Mouse (Mus musculus) ovary, adult 18-20 months (tissue): ENCODE data around the gene Klk9.

Experiments used
- DNase-seq: peaks from one replicate; pipeline ENCODE4 v3.0.0; 2022; ENCODE audit warnings: low spot score, mixed read lengths

Klk9 gene

DNA sequence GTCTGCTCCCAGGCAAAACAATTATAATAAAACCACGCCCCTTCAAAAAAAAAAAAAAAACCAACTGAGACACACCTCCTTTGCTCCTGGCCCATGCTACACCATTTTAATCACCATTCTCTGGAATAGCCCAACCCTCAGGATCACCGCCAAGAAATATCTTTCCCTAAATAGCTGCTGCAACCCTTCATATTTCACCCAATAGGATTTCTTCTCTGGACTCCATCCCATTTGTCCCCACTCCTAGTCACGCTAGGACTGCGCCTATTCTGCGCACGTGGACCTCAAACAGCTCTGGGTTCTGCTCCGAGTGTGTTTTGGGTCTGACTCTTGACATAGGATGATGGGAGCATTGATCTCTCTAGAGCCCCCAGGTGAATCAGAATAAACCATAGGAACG, 4.7 kb downstream of the Klk9 start:
- DNase-seq = no peak

DNA sequence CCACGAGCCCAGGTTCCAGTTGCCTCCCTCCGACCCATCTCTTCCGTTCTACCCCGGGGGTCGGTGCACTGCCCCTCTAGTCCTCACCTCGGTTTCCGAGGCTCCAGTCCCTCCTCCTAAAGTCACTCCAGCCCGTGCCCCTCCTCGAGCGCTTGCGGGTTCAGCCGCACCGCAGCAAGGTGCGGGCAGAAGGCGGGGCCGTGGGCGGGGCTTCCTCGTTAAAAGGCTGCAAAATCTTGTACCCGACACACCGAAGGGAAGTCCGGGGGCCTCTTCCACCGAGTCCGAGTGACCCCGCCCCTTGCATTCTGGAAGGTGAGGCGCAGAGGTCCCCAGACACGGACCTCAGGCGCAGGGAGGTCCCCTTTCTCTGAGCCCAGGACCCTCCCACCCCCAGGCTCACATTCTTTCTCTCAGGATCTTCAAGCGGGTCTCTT, 5.7 kb downstream of the Klk9 start, which contains the start of gene Klk8:
Gene Klk8, plus strand, starts transcription at position 245 of the 437 bp plus-strand sequence.
- DNase-seq = no peak

DNA sequence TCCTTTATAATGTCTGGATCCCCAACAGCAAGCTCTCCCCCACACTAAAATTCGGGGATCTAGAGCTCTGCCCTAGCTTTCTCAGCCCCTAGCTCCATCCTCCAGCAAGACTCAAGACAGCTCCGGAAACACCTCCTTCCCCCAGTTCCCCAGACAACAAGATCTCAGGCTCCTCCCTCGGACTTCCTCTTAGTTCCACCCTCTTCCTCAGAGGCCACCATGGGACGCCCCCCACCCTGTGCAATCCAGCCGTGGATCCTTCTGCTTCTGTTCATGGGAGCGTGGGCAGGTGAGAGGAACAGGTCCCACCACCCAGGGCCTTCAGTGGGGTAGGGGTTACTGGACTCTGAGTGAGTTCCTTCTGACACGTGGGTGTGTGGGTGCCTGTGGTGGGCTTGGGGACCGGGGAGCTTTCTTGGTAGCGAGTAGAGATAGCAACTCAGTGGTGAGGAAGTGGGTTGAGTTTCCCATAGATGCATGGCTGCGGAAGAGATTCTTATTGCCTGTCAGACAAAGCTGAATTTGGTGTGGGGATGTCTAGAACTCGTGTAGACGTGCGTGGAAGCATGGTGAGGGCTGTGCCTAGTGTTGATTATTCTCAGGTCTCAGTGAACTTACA, 6.3 kb downstream of the Klk9 start:
- DNase-seq = no peak

DNA sequence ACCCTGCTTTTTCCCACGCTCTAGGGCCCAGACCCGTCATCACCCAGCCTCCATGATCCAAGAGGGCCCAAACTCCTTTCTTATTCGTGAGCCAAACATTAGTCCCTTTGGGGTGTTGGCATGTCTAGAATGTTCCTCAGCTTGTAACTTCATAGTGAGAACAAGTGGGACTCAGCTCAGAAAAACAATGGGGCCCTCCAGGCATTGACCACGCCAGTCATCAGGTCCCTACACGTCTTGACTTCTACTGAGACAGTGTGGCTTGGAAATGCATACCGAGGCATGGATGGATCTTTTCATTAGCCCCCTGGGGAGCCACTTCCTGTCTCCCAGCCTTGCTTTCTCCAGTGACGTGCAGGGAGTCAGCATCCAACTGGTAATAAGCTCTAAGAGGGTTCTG, 8.2 kb downstream of the Klk9 start:
- no peak for DNase-seq

DNA sequence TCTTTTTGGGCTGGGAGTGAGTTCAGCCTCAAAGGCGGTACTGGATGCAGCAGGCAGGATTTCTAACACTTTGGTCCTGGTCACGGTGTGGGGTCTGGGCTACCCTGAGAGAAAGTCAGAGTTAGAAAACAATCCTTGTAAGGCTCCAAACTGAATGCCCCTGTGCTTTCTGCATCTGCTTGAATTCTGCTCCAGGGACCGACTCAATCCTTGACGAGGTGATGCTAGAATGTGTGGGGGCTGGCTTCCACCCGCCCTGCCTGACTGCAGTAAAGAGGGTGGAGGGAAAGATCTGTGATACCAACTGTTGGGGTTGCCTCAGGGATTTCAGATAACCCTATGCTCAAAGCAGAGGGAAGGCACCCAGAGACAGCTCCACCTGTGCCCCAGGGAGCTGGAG, 19.3 kb downstream of the Klk9 start, which contains the start of gene Klk7:
Gene Klk7, plus strand, starts transcription at position 301 of the 400 bp plus-strand sequence.
- DNase-seq = no peak

DNA sequence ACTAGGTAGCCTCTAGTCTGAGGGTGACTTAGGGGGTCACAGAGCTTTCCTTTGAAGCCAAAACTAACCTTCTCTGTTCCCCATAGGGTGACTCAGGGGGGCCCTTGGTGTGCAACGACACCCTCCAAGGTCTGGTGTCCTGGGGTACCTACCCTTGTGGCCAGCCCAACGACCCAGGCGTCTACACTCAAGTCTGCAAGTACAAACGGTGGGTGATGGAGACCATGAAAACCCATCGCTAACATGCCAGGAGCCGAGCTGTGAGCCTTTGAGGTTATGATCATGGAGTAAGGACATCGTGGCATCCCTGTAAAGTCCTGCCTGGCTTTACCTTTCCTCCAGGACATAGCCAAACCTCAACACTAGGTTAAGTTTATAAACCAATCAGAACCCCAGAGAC, 23.5 kb downstream of the Klk9 start:
- no peak for DNase-seq

DNA sequence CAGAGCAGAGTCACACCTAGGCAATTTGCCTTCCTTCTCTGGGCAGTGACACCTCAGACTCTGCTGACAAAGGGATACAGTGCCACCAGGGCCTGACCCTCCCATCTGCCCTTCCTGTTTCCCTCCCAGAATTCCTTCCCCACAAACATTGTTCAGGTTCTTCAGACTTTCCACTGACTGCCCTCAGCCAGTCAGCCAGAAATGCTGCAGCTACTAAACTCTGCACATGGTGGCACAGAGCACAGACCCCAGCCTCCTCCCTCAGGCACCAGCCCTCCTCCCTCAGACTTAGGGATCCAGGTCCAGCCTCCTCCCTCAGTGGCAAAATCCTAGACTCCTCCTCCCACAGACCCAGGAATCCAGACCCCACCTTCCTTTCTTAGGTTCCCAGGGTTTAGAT, 25.1 kb downstream of the Klk9 start:
- no peak for DNase-seq

DNA sequence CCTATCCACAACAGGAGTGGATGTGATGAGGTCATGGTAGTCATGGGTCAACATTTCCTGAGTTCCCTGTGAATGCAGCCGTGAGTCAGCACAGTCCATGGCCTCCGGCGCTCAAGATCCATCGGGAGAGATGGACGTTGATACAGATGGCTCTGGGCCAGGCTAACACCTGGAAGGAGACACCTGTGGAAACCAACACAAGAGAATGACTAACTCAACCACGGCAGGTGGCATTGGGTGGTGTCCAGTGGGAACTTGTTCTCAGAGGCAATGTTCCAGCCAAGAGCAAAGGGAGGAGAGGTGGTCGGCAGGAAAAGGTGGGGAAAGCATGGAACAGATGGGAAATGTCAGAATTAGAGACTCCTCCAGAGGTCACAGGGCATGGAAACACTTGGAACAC, 29.9 kb downstream of the Klk9 start:
- DNase-seq = no peak

DNA sequence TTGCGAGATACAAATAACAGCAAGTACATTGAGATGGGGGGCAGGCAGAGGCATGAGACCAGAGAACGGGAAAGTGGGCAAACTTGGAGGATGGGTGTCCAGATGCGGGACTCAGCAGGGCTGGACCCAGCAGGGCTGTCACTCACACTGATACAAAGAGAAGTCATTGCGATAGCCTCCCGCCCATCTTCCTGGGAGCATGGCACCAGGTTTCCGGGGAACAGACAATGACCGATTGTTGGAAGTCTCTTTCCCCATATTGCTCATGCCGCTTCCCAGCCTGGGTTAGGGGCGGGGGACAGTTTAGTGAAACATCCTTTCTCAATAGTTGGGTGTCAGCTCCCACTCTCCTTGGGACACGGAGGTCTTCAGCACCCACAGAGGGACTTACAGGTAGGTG, 32.5 kb downstream of the Klk9 start, which contains the start of gene Klk6:
Gene Klk6, plus strand, starts transcription at position 301 of the 400 bp plus-strand sequence.
- DNase-seq = no peak

DNA sequence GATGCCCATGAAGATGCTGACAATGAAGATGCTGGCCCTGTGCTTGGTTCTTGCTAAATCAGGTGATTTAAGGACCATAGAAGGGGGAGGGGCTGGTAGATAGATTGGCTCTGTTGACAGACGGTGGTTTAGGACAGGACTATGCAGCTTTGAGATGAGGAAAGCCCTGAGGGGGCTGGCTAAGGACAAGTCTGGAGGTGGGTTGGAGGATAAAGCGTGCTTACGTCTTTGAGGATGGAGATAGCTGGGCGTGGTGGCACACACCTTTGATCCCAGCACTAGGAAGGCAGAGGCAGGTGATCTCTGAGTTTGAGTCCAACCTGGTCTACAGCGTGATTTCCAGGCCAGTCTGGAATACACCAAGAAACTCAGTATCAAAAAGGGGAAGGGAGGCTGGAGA, 34.4 kb downstream of the Klk9 start:
- DNase-seq = no peak

DNA sequence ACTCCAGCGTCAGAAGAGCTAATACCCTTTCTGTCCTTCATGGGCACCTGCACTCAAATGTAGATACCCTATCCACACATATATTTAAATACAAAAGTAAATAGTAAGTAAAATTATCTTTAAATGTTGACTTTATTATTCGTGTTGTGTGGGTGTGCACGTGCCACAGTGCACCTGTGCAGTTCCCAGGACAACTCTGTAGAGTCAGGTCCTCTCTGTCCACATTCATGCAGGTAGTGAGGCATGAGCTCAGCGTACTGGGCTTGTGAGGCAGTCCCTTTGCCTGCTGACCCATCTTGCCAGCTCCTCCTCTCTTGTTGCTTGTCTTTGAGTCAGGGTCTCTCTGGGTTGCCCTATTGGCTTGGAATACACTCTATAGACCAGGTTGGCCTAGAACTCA, 36.0 kb downstream of the Klk9 start:
- DNase-seq = no peak

DNA sequence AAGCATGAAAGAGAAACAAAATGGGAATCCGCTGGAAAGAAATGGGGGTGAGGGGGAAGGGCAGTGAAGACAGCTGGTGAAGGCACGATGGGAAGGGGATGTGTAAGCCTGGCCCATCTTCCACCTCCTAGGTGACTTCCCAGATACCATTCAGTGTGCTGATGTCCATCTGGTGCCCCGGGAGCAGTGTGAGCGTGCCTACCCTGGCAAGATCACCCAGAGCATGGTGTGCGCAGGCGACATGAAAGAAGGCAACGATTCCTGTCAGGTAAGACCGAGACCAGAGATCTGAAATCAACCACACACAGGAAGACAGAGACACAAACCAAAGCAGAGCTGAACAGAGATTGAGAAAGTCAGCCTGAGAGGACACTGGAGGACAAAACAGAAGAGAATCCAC, 37.3 kb downstream of the Klk9 start:
- no peak for DNase-seq

DNA sequence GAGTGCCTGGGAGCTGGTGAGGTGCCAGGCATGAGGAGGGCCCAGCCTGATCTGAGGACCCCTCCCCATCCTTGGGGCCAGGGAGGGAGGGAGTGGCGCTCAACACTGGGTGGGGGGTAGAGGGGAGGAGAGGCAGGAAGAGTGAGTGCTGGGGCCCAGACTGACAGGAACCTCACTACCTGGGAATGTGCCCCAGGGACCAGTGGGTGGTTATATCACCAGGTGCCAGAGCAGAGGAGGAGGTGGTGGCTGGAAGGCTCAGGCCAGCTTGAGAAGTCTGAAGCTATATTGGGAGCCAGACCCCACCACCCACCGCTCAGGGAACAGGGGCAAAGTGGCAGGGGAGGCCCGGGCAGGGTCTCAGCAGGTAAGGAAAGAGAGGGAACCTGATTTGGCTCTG, 50.0 kb downstream of the Klk9 start, which contains the start of gene Klk5:
Gene Klk5, plus strand, starts transcription at position 271 of the 400 bp plus-strand sequence.
- no peak for DNase-seq

DNA sequence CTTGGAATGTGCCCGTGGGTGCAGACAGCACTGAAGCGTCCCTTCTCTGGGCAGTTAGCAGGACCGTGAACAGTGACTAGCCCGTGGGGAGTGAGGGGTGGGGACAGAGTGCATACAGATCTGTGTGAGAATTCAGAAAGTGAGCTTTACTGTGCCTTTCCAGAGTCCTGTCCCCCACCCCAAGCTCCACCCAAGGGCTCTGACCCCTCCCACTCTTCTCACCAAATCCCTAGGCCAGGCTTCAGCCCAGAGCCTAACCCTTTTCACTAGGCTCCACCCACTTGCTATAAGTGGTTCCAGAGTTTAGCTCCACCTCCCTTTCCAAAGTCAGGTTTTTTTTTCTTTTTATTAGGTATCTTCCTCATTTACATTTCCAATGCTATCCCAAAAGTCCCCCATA, 52.1 kb downstream of the Klk9 start:
- DNase-seq = no peak
